Mouse (Mus musculus) testis, adult 2 months (tissue): Measurements from ENCODE around the gene 6430571L13Rik. TPM values are rescaled to one million over a fixed set of nuclear protein-coding genes. Genes with fewer than 3 reads are reported as not detected.
A peak's percentile ranks its signal among the peaks of the same experiment; 100 is the strongest.

Experiments
- H3K27ac ChIP-seq: fragments of 200-500 bp; 2 replicates; pipeline ENCODE4 v1.5.1; 2012; ENCODE audit warnings: low read depth, low read length; ENCODE audit not compliant: control insufficient read depth, insufficient read depth
- H3K27me3 ChIP-seq: fragments of 200-500 bp; 2 replicates; pipeline ENCODE4 v1.6.1; 2012; ENCODE audit warnings: mild to moderate bottlenecking, low read length, moderate library complexity; ENCODE audit not compliant: control insufficient read depth, insufficient read depth
- H3K36me3 ChIP-seq: fragments of 200-500 bp; 2 replicates; pipeline ENCODE4 v1.6.1; 2012; ENCODE audit warnings: mild to moderate bottlenecking, low read length; ENCODE audit not compliant: control insufficient read depth, insufficient read depth
- H3K4me1 ChIP-seq: fragments of 200-500 bp; 2 replicates; pipeline ENCODE4 v1.6.1; 2012; ENCODE audit warnings: low read length; ENCODE audit not compliant: control insufficient read depth, insufficient read depth
- H3K4me3 ChIP-seq: fragments of 200-500 bp; 2 replicates; pipeline ENCODE4 v1.5.1; 2012; ENCODE audit warnings: low read depth, mild to moderate bottlenecking, low read length, moderate library complexity, mixed read lengths; ENCODE audit not compliant: control insufficient read depth
- CTCF ChIP-seq: fragments of 200-500 bp; IDR thresholded peaks from 2 replicates; pipeline ENCODE4 v1.5.1; 2012; ENCODE audit warnings: low read depth, mild to moderate bottlenecking, inconsistent platforms, low read length, moderate library complexity; ENCODE audit not compliant: control insufficient read depth, insufficient read depth, insufficient replicate concordance
- POLR2A ChIP-seq: fragments of 200-500 bp; IDR thresholded peaks from 2 replicates; pipeline ENCODE4 v1.6.1; 2012; ENCODE audit warnings: low read depth, mild to moderate bottlenecking, inconsistent platforms, low read length, moderate library complexity; ENCODE audit not compliant: control insufficient read depth
- polyA plus RNA-seq: library from polyadenylated mRNA; depleted of rRNA; stranded (reverse); fragments of >200 nt; gene quantifications from 2 replicates; pipeline ENCODE4 v1.2.3, GENCODE M21; 2012

The 6430571L13Rik gene
- polyA plus RNA-seq, 1 experiment = 0.40 TPM

- H3K27me3 ChIP-seq = no peaks in the 10 kb centered on the region
- peaks cover 9% of the 10 kb centered on the region for H3K4me1 ChIP-seq
- no peak overlapping the region for H3K4me3 ChIP-seq
- H3K36me3 ChIP-seq = peaks cover 1% of the 10 kb centered on the region; the same call in 1 of the 2 replicates
- TF ChIP-seq POLR2A (no peak), CTCF (no peak)
- no peak overlapping the region for H3K27ac ChIP-seq
Measured at GRCm38 (mm10) chr9:107334356-107334755, 6.0 kb upstream of the 6430571L13Rik start.

DNA sequence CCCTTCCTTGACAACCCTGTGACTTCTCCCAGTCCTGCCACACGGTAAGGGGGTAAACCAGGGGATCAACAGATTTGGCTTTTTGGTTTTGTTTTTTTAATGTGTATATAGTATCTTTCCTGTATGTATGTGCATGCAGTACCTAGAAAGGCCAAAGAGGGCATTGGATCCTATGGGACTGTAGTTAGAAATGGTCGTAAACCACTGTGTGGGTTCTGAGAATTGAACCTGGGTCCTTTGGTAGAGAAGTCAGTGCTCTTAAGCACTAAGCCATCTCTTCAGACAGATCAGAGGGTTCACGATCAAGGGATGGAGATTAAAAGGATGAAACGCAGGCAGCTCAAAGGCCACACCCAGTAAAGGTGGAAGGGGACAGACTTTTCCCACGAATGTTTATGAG is 5.4 kb upstream of the 6430571L13Rik start:
- Histone ChIP-seq H3K27ac (no peak overlapping the region), H3K27me3 (no peaks in the 10 kb centered on the region), H3K4me1 (peaks cover 9% of the 10 kb centered on the region), H3K36me3 (peaks cover 1% of the 10 kb centered on the region; the same call in 1 of the 2 replicates), H3K4me3 (no peak overlapping the region)
- TF ChIP-seq CTCF (no peak), POLR2A (no peak)

GRCm38 (mm10) chr9:107335909-107336308 is 4.5 kb upstream of the 6430571L13Rik start:
- Histone ChIP-seq H3K27me3 (no peaks in the 10 kb centered on the region), H3K36me3 (peaks cover 1% of the 10 kb centered on the region; the same call in 1 of the 2 replicates), H3K27ac (no peak overlapping the region), H3K4me3 (no peak overlapping the region), H3K4me1 (peaks cover 17% of the 10 kb centered on the region)
- TF ChIP-seq CTCF = peak; percentile 79; the same call in 1 of the 2 replicates
- no peak for TF ChIP-seq POLR2A

DNA sequence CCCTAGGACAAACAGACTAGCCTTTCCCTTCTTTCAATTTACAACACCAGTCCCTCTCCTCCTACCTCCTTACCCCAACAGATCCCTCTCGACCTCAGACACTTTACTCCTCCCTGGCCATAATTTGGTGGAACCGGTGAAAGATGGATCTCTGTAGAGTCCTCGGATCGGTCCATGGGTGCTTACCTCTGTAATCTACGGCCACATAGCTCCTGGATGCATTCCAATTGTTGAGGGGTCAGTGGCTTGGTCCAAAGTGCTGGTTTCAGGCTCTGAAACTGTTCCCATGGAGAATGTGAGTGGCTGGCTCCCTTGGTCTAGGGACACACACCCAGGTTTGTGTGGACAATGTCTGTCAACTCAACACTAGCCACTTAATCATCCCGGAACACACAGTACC is 4.0 kb upstream of the 6430571L13Rik start:
- Histone ChIP-seq H3K4me3 (no peak overlapping the region), H3K27me3 (no peaks in the 10 kb centered on the region), H3K27ac (no peak overlapping the region), H3K36me3 (peaks cover 1% of the 10 kb centered on the region; the same call in 1 of the 2 replicates), H3K4me1 (peaks cover 18% of the 10 kb centered on the region)
- TF ChIP-seq CTCF = no peak
- no peak for TF ChIP-seq POLR2A

DNA sequence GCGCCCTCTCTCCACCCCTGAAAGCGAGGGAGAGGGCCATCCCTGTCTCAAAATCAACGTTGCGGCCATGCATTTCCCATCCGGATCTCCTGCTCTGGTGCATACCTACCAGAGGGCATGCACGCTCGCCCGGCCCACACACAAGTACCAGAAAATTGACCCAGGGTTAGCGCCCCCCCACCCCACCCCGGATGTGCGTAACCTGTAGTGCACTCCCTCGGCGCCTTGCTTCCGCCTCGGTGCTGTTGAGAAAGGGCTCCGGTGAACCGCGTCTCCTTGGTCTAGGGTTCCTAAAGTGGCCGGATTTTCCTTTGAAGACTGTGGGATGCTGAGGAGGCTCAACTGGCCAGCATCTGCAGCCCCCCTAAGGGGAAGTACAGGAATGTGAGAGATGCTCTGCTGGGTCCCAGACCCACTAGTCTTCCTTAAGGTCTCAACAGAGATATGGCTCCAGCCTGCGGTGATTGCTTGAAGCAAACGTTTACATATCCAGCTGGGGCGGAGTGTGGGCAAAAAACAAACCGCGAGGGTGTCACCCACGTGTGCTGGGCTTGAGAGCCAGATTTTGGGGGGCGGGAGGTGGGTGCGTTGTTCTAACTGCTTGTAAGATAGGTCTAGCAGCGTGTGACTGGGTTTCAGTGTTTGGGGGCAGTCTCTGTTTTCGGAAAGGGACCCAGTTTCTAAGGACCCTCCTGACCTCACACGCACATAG is 2.1 kb upstream of the 6430571L13Rik start, which contains the start of gene Hemk1:
Gene Hemk1, minus strand, starts transcription at position 179 of the 712 bp plus-strand sequence.
- Histone ChIP-seq H3K36me3 (peaks cover 1% of the 10 kb centered on the region; the same call in 1 of the 2 replicates), H3K4me3 (peak within 1 kb of the TSS; percentile 98), H3K4me1 (peaks cover 18% of the 10 kb centered on the region), H3K27ac (peak within 1 kb of the TSS; percentile 86), H3K27me3 (no peaks in the 10 kb centered on the region)
- peak; percentile 55; the same call in 1 of the 2 replicates for TF ChIP-seq POLR2A
- TF ChIP-seq CTCF = no peak

GRCm38 (mm10) chr9:107340911-107341645 is 676 bp downstream of the 6430571L13Rik start:
- Histone ChIP-seq H3K27me3 (no peaks in the 10 kb centered on the region), H3K4me3 (peak overlapping the region; percentile 74), H3K36me3 (no peaks in the 10 kb centered on the region), H3K4me1 (peaks cover 18% of the 10 kb centered on the region), H3K27ac (no peak overlapping the region)
- TF ChIP-seq POLR2A (no peak), CTCF (no peak)

- Histone ChIP-seq H3K27me3 (no peaks in the 10 kb centered on the region), H3K4me3 (no peak overlapping the region), H3K36me3 (no peaks in the 10 kb centered on the region), H3K4me1 (peaks cover 18% of the 10 kb centered on the region), H3K27ac (no peak overlapping the region)
- no peak for TF ChIP-seq CTCF
- TF ChIP-seq POLR2A = no peak
Measured at GRCm38 (mm10) chr9:107342201-107342709, 1.9 kb downstream of the 6430571L13Rik start.
